Mouse (Mus musculus) myocyte (in vitro differentiated cells): ENCODE measurements around the gene Rnf183. TPM values are rescaled to one million over a fixed set of nuclear protein-coding genes. Genes with fewer than 3 reads are reported as not detected.

Experiments used
- H3K27me3 ChIP-seq: one replicate; pipeline ENCODE4 v1.6.1; 2011; ENCODE audit not compliant: control insufficient read depth, insufficient read depth, insufficient read length
- H3K36me3 ChIP-seq: one replicate; pipeline ENCODE4 v1.6.1; 2011; ENCODE audit not compliant: control insufficient read depth, insufficient read depth
- H3K4me2 ChIP-seq: one replicate; pipeline ENCODE4 v1.6.1; 2011; ENCODE audit warnings: low read depth, control low read depth
- H3K4me3 ChIP-seq: one replicate; pipeline ENCODE4 v1.5.1; 2011; ENCODE audit warnings: mild to moderate bottlenecking, control low read depth, moderate library complexity
- H3K79me2 ChIP-seq: one replicate; pipeline ENCODE4 v1.6.1; 2011; ENCODE audit not compliant: control insufficient read depth, insufficient read depth
- H3ac ChIP-seq: one replicate; pipeline ENCODE4 v1.6.1; 2011; ENCODE audit not compliant: control insufficient read depth, insufficient read length
- CEBPB ChIP-seq: IDR thresholded peaks from 2 replicates; pipeline ENCODE4 v1.6.1; 2011; ENCODE audit warnings: mild to moderate bottlenecking, moderate library complexity; ENCODE audit not compliant: poor library complexity, insufficient read depth, severe bottlenecking
- E2F4 ChIP-seq: IDR thresholded peaks from one replicate; pipeline ENCODE4 v1.6.1; 2011; ENCODE audit warnings: mild to moderate bottlenecking, control low read depth, moderate library complexity; ENCODE audit not compliant: insufficient read depth
- MAX ChIP-seq: IDR thresholded peaks from one replicate; pipeline ENCODE4 v1.6.1; 2011; ENCODE audit warnings: low read depth, mild to moderate bottlenecking, control low read depth
- MYOD1 ChIP-seq, 3 experiments: IDR thresholded peaks; one replicate each; pipeline ENCODE4 v1.6.1; 2011; ENCODE audit warnings: control low read depth in 2 of 3, low read depth in 2 of 3, mild to moderate bottlenecking in 2 of 3, moderate library complexity in 1 of 3; ENCODE audit not compliant: insufficient read length in 2 of 3, control insufficient read depth in 1 of 3
- MYOG ChIP-seq, 3 experiments: IDR thresholded peaks; one replicate each; pipeline ENCODE4 v1.6.1; 2011; ENCODE audit warnings: control low read depth in 2 of 3, low read depth in 2 of 3, mild to moderate bottlenecking in 2 of 3; ENCODE audit not compliant: insufficient read length in 2 of 3, control insufficient read depth in 1 of 3, insufficient read depth in 1 of 3
- POLR2A ChIP-seq: IDR thresholded peaks from one replicate; pipeline ENCODE4 v1.6.1; 2011; ENCODE audit warnings: low read depth, mild to moderate bottlenecking, control low read depth, moderate library complexity; ENCODE audit not compliant: insufficient read length
- POLR2AphosphoS2 ChIP-seq: IDR thresholded peaks from one replicate; pipeline ENCODE4 v1.6.1; 2011; ENCODE audit warnings: low read depth, control low read depth; ENCODE audit not compliant: insufficient read length
- REST ChIP-seq: IDR thresholded peaks from one replicate; pipeline ENCODE4 v1.6.1; 2011; ENCODE audit warnings: mild to moderate bottlenecking, control low read depth, moderate library complexity; ENCODE audit not compliant: insufficient read depth, insufficient read length
- SRF ChIP-seq: IDR thresholded peaks from one replicate; pipeline ENCODE4 v1.6.1; 2011; ENCODE audit warnings: low read depth; ENCODE audit not compliant: control insufficient read depth, insufficient read length
- TCF12 ChIP-seq: IDR thresholded peaks from one replicate; pipeline ENCODE4 v1.6.1; 2011; ENCODE audit warnings: mild to moderate bottlenecking, control low read depth; ENCODE audit not compliant: poor library complexity, insufficient read depth, severe bottlenecking
- TCF3 ChIP-seq: IDR thresholded peaks from one replicate; pipeline ENCODE4 v1.6.1; 2011; ENCODE audit warnings: low read depth, control low read depth; ENCODE audit not compliant: insufficient read length
- USF1 ChIP-seq: IDR thresholded peaks from one replicate; pipeline ENCODE4 v1.6.1; 2011; ENCODE audit warnings: low read depth, mild to moderate bottlenecking, control low read depth, moderate library complexity
- polyA plus RNA-seq: library from polyadenylated mRNA; unstranded; fragments of >200 nt; fragmentation: generic; extraction: Trizol; gene quantifications from one replicate; pipeline ENCODE4 v1.2.1, GENCODE M21; 2012; ENCODE audit warnings: missing spikeins

The Rnf183 gene
- polyA plus RNA-seq, 1 experiment = not detected

GRCm38 (mm10) chr4:62475131-62475530, 40.1 kb upstream of the Rnf183 start:
- no peaks in the 10 kb centered on the region for H3K79me2 ChIP-seq
- no peaks in the 10 kb centered on the region for H3K27me3 ChIP-seq
- TF ChIP-seq USF1 (no peak), TCF12 (no peak), CEBPB (no peak), MAX (no peak), MYOG (IDR thresholded peaks at IDR 0.05; ENCODE audit: control insufficient read depth in 1 of 3, insufficient read depth in 1 of 3, insufficient read length in 2 of 3, low read depth in 2 of 3) (no peak), MYOD1 (IDR thresholded peaks at IDR 0.05; ENCODE audit: control insufficient read depth in 1 of 3, insufficient read length in 2 of 3, low read depth in 2 of 3) (no peak), TCF3 (no peak), E2F4 (no peak), SRF (no peak), POLR2A (no peak), REST (no peak), POLR2AphosphoS2 (no peak)
- no peaks in the 10 kb centered on the region for H3K36me3 ChIP-seq
- H3K4me3 ChIP-seq = no peak overlapping the region
- no peak overlapping the region for H3K4me2 ChIP-seq
- H3ac ChIP-seq = no peak overlapping the region

- Histone ChIP-seq H3K79me2 (no peaks in the 10 kb centered on the region), H3K27me3 (no peaks in the 10 kb centered on the region), H3ac (no peak overlapping the region), H3K4me2 (no peak overlapping the region), H3K36me3 (no peaks in the 10 kb centered on the region), H3K4me3 (no peak overlapping the region)
- no peak for TF ChIP-seq USF1
- TF ChIP-seq SRF = no peak
- TF ChIP-seq TCF3 = no peak
- no peak for TF ChIP-seq MAX
- TF ChIP-seq E2F4 = no peak
- TF ChIP-seq REST = no peak
- TF ChIP-seq POLR2A = no peak
- TF ChIP-seq MYOD1 (IDR thresholded peaks at IDR 0.05; ENCODE audit: control insufficient read depth in 1 of 3, insufficient read length in 2 of 3, low read depth in 2 of 3) = no peak
- no peak for TF ChIP-seq CEBPB
- no peak for TF ChIP-seq MYOG (IDR thresholded peaks at IDR 0.05; ENCODE audit: control insufficient read depth in 1 of 3, insufficient read depth in 1 of 3, insufficient read length in 2 of 3, low read depth in 2 of 3)
- no peak for TF ChIP-seq TCF12
- TF ChIP-seq POLR2AphosphoS2 = no peak
Observed at GRCm38 (mm10) chr4:62472071-62472470, 37.0 kb upstream of the Rnf183 start.

- Histone ChIP-seq H3K36me3 (no peaks in the 10 kb centered on the region), H3K4me3 (peak within 1 kb of the TSS; percentile 46), H3K79me2 (no peaks in the 10 kb centered on the region), H3K27me3 (no peaks in the 10 kb centered on the region), H3K4me2 (peak within 1 kb of the TSS; percentile 99), H3ac (no peak within 1 kb of the TSS)
- TF ChIP-seq POLR2A (peak; percentile 40), TCF3 (no peak), SRF (no peak), MAX (no peak), MYOD1 (IDR thresholded peaks at IDR 0.05; ENCODE audit: control insufficient read depth in 1 of 3, insufficient read length in 2 of 3, low read depth in 2 of 3) (peak in 1 of 3 experiments; percentile 13), MYOG (IDR thresholded peaks at IDR 0.05; ENCODE audit: control insufficient read depth in 1 of 3, insufficient read depth in 1 of 3, insufficient read length in 2 of 3, low read depth in 2 of 3) (peak in 1 of 3 experiments; percentile 44), TCF12 (no peak), POLR2AphosphoS2 (no peak), USF1 (no peak), E2F4 (no peak), REST (no peak), CEBPB (no peak)
Observed at GRCm38 (mm10) chr4:62470598-62471051, 35.6 kb upstream of the Rnf183 start, which contains the start of gene Wdr31. TSS of gene Wdr31 (minus strand) at chr4:62470896.

- H3K4me2 ChIP-seq = no peak overlapping the region
- no peaks in the 10 kb centered on the region for H3K79me2 ChIP-seq
- H3ac ChIP-seq = no peak overlapping the region
Observed at GRCm38 (mm10) chr4:62468158-62468557, 33.1 kb upstream of the Rnf183 start.

More at GRCm38 (mm10) chr4:62468158-62468557, 33.1 kb upstream of the Rnf183 start:
- H3K36me3 ChIP-seq = no peaks in the 10 kb centered on the region
- no peaks in the 10 kb centered on the region for H3K27me3 ChIP-seq
- no peak overlapping the region for H3K4me3 ChIP-seq
- no peak for TF ChIP-seq POLR2A
- TF ChIP-seq MYOG (IDR thresholded peaks at IDR 0.05; ENCODE audit: control insufficient read depth in 1 of 3, insufficient read depth in 1 of 3, insufficient read length in 2 of 3, low read depth in 2 of 3) = no peak
- TF ChIP-seq USF1 = no peak
- no peak for TF ChIP-seq MYOD1 (IDR thresholded peaks at IDR 0.05; ENCODE audit: control insufficient read depth in 1 of 3, insufficient read length in 2 of 3, low read depth in 2 of 3)
- TF ChIP-seq E2F4 = no peak
- TF ChIP-seq TCF3 = no peak
- no peak for TF ChIP-seq MAX
- no peak for TF ChIP-seq REST
- TF ChIP-seq POLR2AphosphoS2 = no peak
- TF ChIP-seq CEBPB = no peak
- TF ChIP-seq SRF = no peak
- no peak for TF ChIP-seq TCF12
